Mouse (Mus musculus) heart, embryonic 12.5 days (tissue): Measurements from ENCODE around the gene Tenm4. TPM values are rescaled to one million over a fixed set of nuclear protein-coding genes. Genes with fewer than 3 reads are reported as not detected.

Experiments used
- ATAC-seq: fragments of 200-750 bp; cut with Nextera tagmentation; 2 replicates; pipeline ENCODE4 v1.8.0; 2017; ENCODE audit warnings: moderate TSS enrichment, moderate library complexity; ENCODE audit not compliant: insufficient number of reproducible peaks, low FRiP score
- H3K27ac ChIP-seq: fragments of 300-500 bp; sonication (generic); 2 replicates; pipeline ENCODE4 v1.5.1; 2016; ENCODE audit warnings: mild to moderate bottlenecking, moderate library complexity; ENCODE audit not compliant: poor library complexity, severe bottlenecking
- H3K27me3 ChIP-seq: fragments of 300-500 bp; sonication (generic); replicated peaks from 2 replicates; pipeline ENCODE4 v1.6.1; 2016; ENCODE audit warnings: mild to moderate bottlenecking, moderate library complexity
- H3K36me3 ChIP-seq: fragments of 300-500 bp; sonication (generic); 2 replicates; pipeline ENCODE4 v1.6.1; 2016; ENCODE audit warnings: mild to moderate bottlenecking, moderate library complexity
- H3K4me1 ChIP-seq: fragments of 300-500 bp; sonication (generic); replicated peaks from 2 replicates; pipeline ENCODE4 v1.6.1; 2016; ENCODE audit warnings: mild to moderate bottlenecking
- H3K4me2 ChIP-seq: fragments of 300-500 bp; sonication (generic); 2 replicates; pipeline ENCODE4 v1.6.1; 2016; ENCODE audit warnings: mild to moderate bottlenecking, moderate library complexity
- H3K4me3 ChIP-seq: fragments of 300-500 bp; sonication (generic); 2 replicates; pipeline ENCODE4 v1.5.1; 2016; ENCODE audit warnings: mild to moderate bottlenecking
- H3K9ac ChIP-seq: fragments of 300-500 bp; sonication (generic); 2 replicates; pipeline ENCODE4 v1.6.1; 2016; ENCODE audit warnings: mild to moderate bottlenecking, moderate library complexity
- H3K9me3 ChIP-seq: fragments of 300-500 bp; sonication (generic); replicated peaks from 2 replicates; pipeline ENCODE4 v1.6.1; 2016; ENCODE audit warnings: mild to moderate bottlenecking, moderate library complexity
- WGBS: fragments of 180-500 bp; shearing (Covaris S2); methylation state at CpG from one replicate; pipeline ENCODE4 v1.1.7; 2016; 5-methylcytosine and 5-hydroxymethylcytosine counted together
- polyA plus RNA-seq: library from polyadenylated mRNA; unstranded; fragments of >200 nt; fragmentation: Nextera tagmentation; extraction: Ambion mirVana; gene quantifications from 2 replicates; pipeline ENCODE4 v1.2.1, GENCODE M21; 2016

The Tenm4 gene
- polyA plus RNA-seq, 1 experiment from 2014 or later: 10.2 TPM

DNA sequence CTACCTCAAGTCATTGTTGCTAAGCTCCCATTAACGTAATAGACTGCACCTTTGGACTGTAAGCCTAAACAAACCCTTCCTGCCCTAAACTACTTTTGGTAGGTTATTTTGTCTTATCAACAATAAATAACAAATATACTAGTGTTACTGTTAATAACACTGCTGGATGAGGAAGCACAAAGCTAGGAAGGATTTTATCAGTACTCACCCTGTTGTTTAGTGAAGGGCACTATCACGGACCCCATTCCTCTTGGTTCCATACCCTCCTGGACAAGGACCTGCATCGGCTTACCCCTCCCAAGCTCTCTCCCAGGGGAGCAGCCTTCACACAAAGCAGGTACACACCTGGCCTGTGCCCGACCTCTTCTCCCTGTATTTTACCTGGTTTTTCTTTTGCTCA, 611.6 kb downstream of the Tenm4 start:
- H3K4me1 ChIP-seq: no peaks in the 10 kb centered on the region; the same call in 1 of the 2 replicates
- 82% methylated on average over 4 of the region's 4 CpGs for WGBS
- no peak for ATAC-seq

DNA sequence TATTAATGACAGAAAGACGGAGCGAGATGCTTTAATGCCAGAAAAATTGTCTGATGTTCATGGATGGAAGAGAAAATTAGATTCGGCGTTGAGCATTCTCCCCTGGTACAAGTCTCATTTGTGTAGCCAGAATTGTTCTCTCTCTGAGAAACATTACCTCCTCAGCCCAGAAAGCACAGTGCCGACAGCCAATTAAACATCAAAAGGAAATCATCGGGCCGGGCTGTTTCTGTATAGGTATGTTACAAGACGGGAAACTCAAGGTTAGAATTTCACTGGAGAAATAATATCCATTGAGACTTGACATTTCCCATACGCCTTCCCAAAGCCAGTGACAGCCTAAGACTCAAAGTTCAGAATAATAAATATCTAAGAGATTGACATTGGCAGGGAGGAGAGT, 614.8 kb downstream of the Tenm4 start:
- Histone ChIP-seq H3K36me3 (no peaks in the 10 kb centered on the region), H3K4me3 (no peak overlapping the region), H3K4me2 (no peak overlapping the region), H3K4me1 (no peaks in the 10 kb centered on the region; the same call in 1 of the 2 replicates), H3K9me3 (no peaks in the 10 kb centered on the region), H3K27ac (no peak overlapping the region), H3K27me3 (peaks cover 8% of the 10 kb centered on the region), H3K9ac (no peak overlapping the region)
- WGBS: 57% methylated on average over 9 of the region's 9 CpGs
- no peak for ATAC-seq

More for the DNA sequence above, 611.6 kb downstream of the Tenm4 start:
- no peak overlapping the region for H3K27ac ChIP-seq
- no peak overlapping the region for H3K4me2 ChIP-seq
- no peak overlapping the region for H3K9ac ChIP-seq
- no peak overlapping the region for H3K4me3 ChIP-seq
- H3K27me3 ChIP-seq: no peaks in the 10 kb centered on the region; the same call in 1 of the 2 replicates
- H3K36me3 ChIP-seq: no peaks in the 10 kb centered on the region
- no peaks in the 10 kb centered on the region for H3K9me3 ChIP-seq

DNA sequence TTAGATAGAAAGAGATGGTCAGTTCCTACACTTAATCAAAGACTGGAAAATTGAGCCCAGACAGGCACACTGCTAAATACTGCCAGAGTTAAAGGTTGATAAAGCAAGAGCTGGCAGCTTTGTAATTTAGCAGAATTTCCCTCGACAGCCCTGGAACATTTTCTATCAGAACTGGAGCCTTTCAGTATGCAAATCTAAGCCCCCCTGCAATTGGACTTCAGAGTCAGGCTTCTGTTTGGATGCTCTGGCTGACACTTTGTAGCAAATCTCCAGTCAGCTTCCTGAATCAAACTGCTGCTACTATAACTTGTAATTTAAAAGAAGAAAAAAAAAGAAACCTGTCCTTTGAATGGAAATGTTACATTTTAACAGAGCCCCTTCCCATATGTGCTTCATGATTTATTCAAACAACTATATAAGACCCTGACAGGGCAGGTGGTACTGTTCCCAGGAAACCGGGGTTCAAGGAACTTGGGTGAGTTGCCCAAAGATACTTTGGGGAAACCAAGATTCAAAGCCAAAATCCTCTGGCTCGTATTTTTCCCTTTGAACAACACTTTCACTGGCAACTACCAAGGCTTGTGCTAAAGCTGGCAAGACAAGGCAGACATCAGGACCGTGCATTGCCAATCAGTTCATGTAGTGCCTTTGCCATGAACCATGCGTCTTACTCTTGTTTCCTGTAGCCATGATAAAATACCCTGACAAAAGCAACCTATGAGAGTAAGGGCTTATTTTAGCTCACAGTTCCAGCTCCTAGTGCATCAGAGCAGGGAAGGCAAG, 615.4 kb downstream of the Tenm4 start:
- ATAC-seq: no peak
- no peaks in the 10 kb centered on the region; the same call in 1 of the 2 replicates for H3K4me1 ChIP-seq
- H3K9ac ChIP-seq: no peak overlapping the region
- no peak overlapping the region for H3K4me2 ChIP-seq
- H3K9me3 ChIP-seq: no peaks in the 10 kb centered on the region
- no peak overlapping the region for H3K4me3 ChIP-seq
- peaks cover 8% of the 10 kb centered on the region for H3K27me3 ChIP-seq
- H3K27ac ChIP-seq: no peak overlapping the region
- H3K36me3 ChIP-seq: no peaks in the 10 kb centered on the region
- WGBS: 64% methylated on average over 5 of the region's 5 CpGs

GRCm38 (mm10) chr7:96788135-96788534, 617.1 kb downstream of the Tenm4 start:
- Histone ChIP-seq H3K9ac (no peak overlapping the region), H3K27me3 (peaks cover 8% of the 10 kb centered on the region), H3K36me3 (no peaks in the 10 kb centered on the region), H3K9me3 (no peaks in the 10 kb centered on the region), H3K4me2 (no peak overlapping the region), H3K27ac (no peak overlapping the region), H3K4me3 (no peak overlapping the region), H3K4me1 (no peaks in the 10 kb centered on the region)
- whole genome bisulfite sequencing: 78% methylated on average over 4 of the region's 4 CpGs
- ATAC-seq: no peak

DNA sequence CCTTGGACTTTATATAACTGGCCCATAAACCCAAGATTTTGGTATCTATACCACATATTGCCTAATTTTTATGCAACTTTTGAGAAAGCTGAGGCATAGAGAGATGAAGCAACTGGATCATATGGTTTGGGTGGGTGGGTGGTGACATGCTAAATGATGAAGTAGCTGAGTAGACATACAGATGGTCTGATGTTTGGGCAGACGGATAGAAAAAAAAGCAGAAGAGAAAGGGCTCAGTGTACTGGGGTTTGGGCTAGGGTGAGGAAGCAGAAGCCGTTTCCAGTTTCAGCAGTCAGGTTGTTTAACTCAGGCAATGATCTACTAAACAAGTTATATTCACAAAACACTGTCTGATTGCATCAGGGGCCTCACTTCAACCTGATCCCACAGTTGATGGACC, 619.3 kb downstream of the Tenm4 start:
- no peak overlapping the region for H3K4me3 ChIP-seq
- H3K36me3 ChIP-seq: no peaks in the 10 kb centered on the region
- H3K27ac ChIP-seq: no peak overlapping the region
- no peak overlapping the region for H3K9ac ChIP-seq
- no peak for ATAC-seq
- 74% methylated on average over 2 of the region's 2 CpGs for WGBS
- H3K4me2 ChIP-seq: no peak overlapping the region
- no peaks in the 10 kb centered on the region for H3K9me3 ChIP-seq
- H3K27me3 ChIP-seq: peaks cover 8% of the 10 kb centered on the region
- no peaks in the 10 kb centered on the region for H3K4me1 ChIP-seq

DNA sequence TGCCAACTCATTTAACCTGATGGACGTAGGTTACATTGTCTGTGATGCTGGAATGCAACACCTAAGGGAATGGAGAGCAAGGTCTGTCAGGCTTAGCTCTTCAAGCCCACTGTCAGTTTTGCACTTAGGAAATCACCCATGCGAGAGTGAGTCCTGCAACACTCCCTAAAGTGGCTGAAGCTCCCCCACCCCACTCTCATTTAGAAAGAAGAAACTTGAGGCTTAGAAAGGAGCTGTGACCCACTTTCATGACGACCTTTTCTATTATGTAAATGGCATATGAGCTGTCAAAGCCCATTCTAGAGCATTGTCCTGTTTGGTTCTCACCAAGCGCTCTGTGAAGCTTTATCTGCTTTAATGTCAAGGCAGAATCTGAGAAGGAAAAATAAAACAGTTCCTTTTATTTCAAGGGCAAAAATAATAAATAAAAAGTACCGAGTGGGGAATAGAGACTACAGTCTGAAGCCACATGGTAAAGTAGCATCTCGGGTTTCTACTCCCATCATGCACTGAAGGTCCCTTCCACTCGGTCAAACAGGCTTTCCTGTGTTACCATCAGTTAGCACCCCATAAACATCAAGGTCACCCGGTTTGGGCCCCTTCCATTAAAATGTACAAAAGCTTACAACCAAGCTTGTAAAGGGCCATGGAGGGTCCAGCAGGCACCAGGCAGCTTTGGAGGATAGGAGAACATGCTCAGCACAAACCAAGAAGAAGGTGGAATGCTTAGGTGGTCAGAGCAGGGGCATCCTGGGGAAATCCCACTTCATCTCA, 621.6 kb downstream of the Tenm4 start:
- Histone ChIP-seq H3K36me3 (no peaks in the 10 kb centered on the region), H3K9me3 (no peaks in the 10 kb centered on the region), H3K4me1 (peaks cover 13% of the 10 kb centered on the region), H3K4me3 (no peak overlapping the region), H3K27me3 (peaks cover 8% of the 10 kb centered on the region), H3K27ac (no peak overlapping the region), H3K9ac (no peak overlapping the region), H3K4me2 (no peak overlapping the region)
- 71% methylated on average over 8 of the region's 8 CpGs for WGBS
- ATAC-seq: no peak

- H3K36me3 ChIP-seq: no peaks in the 10 kb centered on the region
- H3K4me1 ChIP-seq: peaks cover 23% of the 10 kb centered on the region
- no peak overlapping the region for H3K4me3 ChIP-seq
- no peak overlapping the region for H3K4me2 ChIP-seq
- WGBS: 52% methylated on average over 9 of the region's 9 CpGs
- peak overlapping the region; percentile 78 for H3K27ac ChIP-seq
- H3K9me3 ChIP-seq: no peaks in the 10 kb centered on the region
- no peak for ATAC-seq
- no peaks in the 10 kb centered on the region for H3K27me3 ChIP-seq
- H3K9ac ChIP-seq: no peak overlapping the region
Measured at GRCm38 (mm10) chr7:96796033-96796741, 625.1 kb downstream of the Tenm4 start.

GRCm38 (mm10) chr7:96796788-96797485, 625.9 kb downstream of the Tenm4 start:
- peak overlapping the region; percentile 78 for H3K27ac ChIP-seq
- no peak overlapping the region for H3K9ac ChIP-seq
- H3K4me1 ChIP-seq: peaks cover 28% of the 10 kb centered on the region
- no peaks in the 10 kb centered on the region for H3K36me3 ChIP-seq
- ATAC-seq: no peak
- H3K4me3 ChIP-seq: no peak overlapping the region
- WGBS: 69% methylated on average over 20 of the region's 20 CpGs
- no peaks in the 10 kb centered on the region for H3K9me3 ChIP-seq
- peak overlapping the region; percentile 5; the same call in 1 of the 2 replicates for H3K4me2 ChIP-seq
- H3K27me3 ChIP-seq: no peaks in the 10 kb centered on the region

- no peaks in the 10 kb centered on the region for H3K27me3 ChIP-seq
- peak overlapping the region; percentile 78; the same call in 1 of the 2 replicates for H3K27ac ChIP-seq
- no peak overlapping the region for H3K4me3 ChIP-seq
- no peak overlapping the region for H3K4me2 ChIP-seq
- WGBS: 59% methylated on average over 13 of the region's 13 CpGs
- ATAC-seq: no peak
- H3K9me3 ChIP-seq: no peaks in the 10 kb centered on the region
- H3K9ac ChIP-seq: no peak overlapping the region
- H3K36me3 ChIP-seq: no peaks in the 10 kb centered on the region
- H3K4me1 ChIP-seq: peaks cover 28% of the 10 kb centered on the region
Measured at GRCm38 (mm10) chr7:96797716-96798332, 626.8 kb downstream of the Tenm4 start.

DNA sequence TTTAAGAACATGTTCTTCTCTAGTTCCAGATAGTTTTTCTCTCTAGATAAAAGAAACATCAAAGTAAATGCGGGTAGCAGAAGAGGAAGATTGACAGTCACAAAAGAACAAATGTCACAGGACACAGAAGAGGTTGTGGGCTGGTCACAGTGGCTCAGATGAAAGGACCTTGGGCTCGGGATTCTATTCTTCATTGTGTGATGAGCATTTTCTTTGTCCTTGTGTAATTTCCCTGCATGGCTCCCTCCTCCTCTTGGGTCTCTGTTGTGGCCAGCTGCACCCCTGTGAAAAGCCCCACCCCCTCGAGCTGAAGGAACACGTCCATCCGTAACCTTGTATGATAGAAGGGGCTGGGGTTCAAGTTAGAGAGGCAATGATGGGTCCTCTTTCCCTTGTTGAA, 628.8 kb downstream of the Tenm4 start:
- Histone ChIP-seq H3K4me2 (no peak overlapping the region), H3K4me1 (peaks cover 28% of the 10 kb centered on the region), H3K27me3 (no peaks in the 10 kb centered on the region), H3K27ac (no peak overlapping the region), H3K9me3 (no peaks in the 10 kb centered on the region), H3K9ac (no peak overlapping the region), H3K4me3 (no peak overlapping the region), H3K36me3 (no peaks in the 10 kb centered on the region)
- no peak for ATAC-seq
- 69% methylated on average over 5 of the region's 5 CpGs for WGBS
